Mouse (Mus musculus): Measurements from ENCODE around the gene Hspb7. TPM values are rescaled to one million over a fixed set of nuclear protein-coding genes. Genes with fewer than 3 reads are reported as not detected.

Gene Hspb7
- total and polyA plus RNA-seq, 3 experiments = not detected

- Histone ChIP-seq H3K9me3 (replicated peaks; ENCODE audit: insufficient read depth, low read length) (no peaks in the 10 kb centered on the region), H3K4me3 (ENCODE audit: control insufficient read depth in 1 of 2, insufficient read depth in 1 of 2, low read depth in 2 of 2, low read length in 2 of 2) (no peak overlapping the region), H3K9ac (ENCODE audit: control insufficient read depth, low read depth, low read length, poor library complexity, severe bottlenecking) (no peak overlapping the region), H3K4me1 (ENCODE audit: control insufficient read depth in 1 of 2, insufficient read depth in 2 of 2, low read length in 2 of 2) (no peaks in the 10 kb centered on the region), H3K36me3 (ENCODE audit: control insufficient read depth in 1 of 2, insufficient read depth in 2 of 2, low read length in 2 of 2) (no peaks in the 10 kb centered on the region), H3K79me2 (ENCODE audit: control insufficient read depth, insufficient read depth, low read length, poor library complexity) (no peaks in the 10 kb centered on the region), H3K27me3 (ENCODE audit: control insufficient read depth in 1 of 2, insufficient read depth in 2 of 2, low read length in 2 of 2) (no peaks in the 10 kb centered on the region; a peak in 1 of 4 replicates), H3K27ac (ENCODE audit: control insufficient read depth, low read depth, low read length) (no peak overlapping the region)
- TF ChIP-seq USF2 (IDR thresholded peaks at IDR 0.05; ENCODE audit: borderline replicate concordance in 1 of 2, insufficient read depth in 1 of 2, low read depth in 1 of 2, low read length in 2 of 2) = no peak
- no peak for TF ChIP-seq MAX (IDR thresholded peaks at IDR 0.05; ENCODE audit: low read length)
- TF ChIP-seq USF1 (IDR thresholded peaks at IDR 0.05; ENCODE audit: low read depth, low read length) = no peak
- TF ChIP-seq ELF1 (IDR thresholded peaks at IDR 0.05; ENCODE audit: low read depth, low read length) = no peak
- TF ChIP-seq SMC3 (IDR thresholded peaks at IDR 0.05; ENCODE audit: low read depth, low read length) = no peak
- TF ChIP-seq GABPA (IDR thresholded peaks at IDR 0.05; ENCODE audit: low read depth, low read length) = no peak
- TF ChIP-seq RAD21 (IDR thresholded peaks at IDR 0.05; ENCODE audit: low read depth, low read length) = no peak
- TF ChIP-seq HCFC1 (IDR thresholded peaks at IDR 0.05; ENCODE audit: low read depth, low read length) = no peak
- TF ChIP-seq GATA1 (IDR thresholded peaks at IDR 0.05; ENCODE audit: low read depth, low read length) = no peak
- no peak for TF ChIP-seq UBTF (IDR thresholded peaks at IDR 0.05; ENCODE audit: borderline replicate concordance, insufficient read depth, low read depth, low read length)
- TF ChIP-seq TCF12 (IDR thresholded peaks at IDR 0.05; ENCODE audit: low read depth, low read length) = no peak
- TF ChIP-seq MAZ (IDR thresholded peaks at IDR 0.05; ENCODE audit: low read depth, low read length) = no peak
- no peak for TF ChIP-seq POLR2AphosphoS5 (IDR thresholded peaks at IDR 0.05; ENCODE audit: borderline replicate concordance, low read depth, low read length)
- no peak for TF ChIP-seq ZNF384 (IDR thresholded peaks at IDR 0.05; ENCODE audit: low read depth, low read length)
- no peak for TF ChIP-seq NRF1 (IDR thresholded peaks at IDR 0.05; ENCODE audit: insufficient read depth, low read depth, low read length, poor library complexity, severe bottlenecking)
- DNase-seq (ENCODE audit: low read depth, low spot score) = no peak
Observed at GRCm38 (mm10) chr4:141429381-141429780, 8.8 kb downstream of the Hspb7 start.

GRCm38 (mm10) chr4:141429847-141430246 lies 9.3 kb downstream of the Hspb7 start:
- Histone ChIP-seq H3K36me3 (ENCODE audit: control insufficient read depth in 1 of 2, insufficient read depth in 2 of 2, low read length in 2 of 2) (no peaks in the 10 kb centered on the region), H3K9ac (ENCODE audit: control insufficient read depth, low read depth, low read length, poor library complexity, severe bottlenecking) (no peak overlapping the region)
- peak; percentile 56 for DNase-seq (ENCODE audit: low read depth, low spot score)

More at GRCm38 (mm10) chr4:141429847-141430246, 9.3 kb downstream of the Hspb7 start:
- Histone ChIP-seq H3K9me3 (replicated peaks; ENCODE audit: insufficient read depth, low read length) (no peaks in the 10 kb centered on the region), H3K4me3 (ENCODE audit: control insufficient read depth in 1 of 2, insufficient read depth in 1 of 2, low read depth in 2 of 2, low read length in 2 of 2) (no peak overlapping the region), H3K79me2 (ENCODE audit: control insufficient read depth, insufficient read depth, low read length, poor library complexity) (no peaks in the 10 kb centered on the region), H3K4me1 (ENCODE audit: control insufficient read depth in 1 of 2, insufficient read depth in 2 of 2, low read length in 2 of 2) (no peaks in the 10 kb centered on the region), H3K27me3 (ENCODE audit: control insufficient read depth in 1 of 2, insufficient read depth in 2 of 2, low read length in 2 of 2) (no peaks in the 10 kb centered on the region), H3K27ac (ENCODE audit: control insufficient read depth, low read depth, low read length) (no peak overlapping the region)
- peak; percentile 59 for TF ChIP-seq SMC3 (IDR thresholded peaks at IDR 0.05; ENCODE audit: low read depth, low read length)
- peak; percentile 64 to 74 (median 70) for TF ChIP-seq CTCF (IDR thresholded peaks at IDR 0.05 in 2 of 3, conservative IDR thresholded peaks at IDR 0.05 in 1 of 3; ENCODE audit: control insufficient read depth in 1 of 3, insufficient read depth in 1 of 3, low read depth in 2 of 3, low read length in 3 of 3, poor library complexity in 1 of 3, severe bottlenecking in 1 of 3)
- TF ChIP-seq NELFE (IDR thresholded peaks at IDR 0.05; ENCODE audit: low read depth, low read length) = no peak
- peak; percentile 28 for TF ChIP-seq RAD21 (IDR thresholded peaks at IDR 0.05; ENCODE audit: low read depth, low read length)
- no peak for TF ChIP-seq ZC3H11A (IDR thresholded peaks at IDR 0.05; ENCODE audit: low read depth, low read length)

Data from MEL (cell line).